Mouse (Mus musculus) spleen, postnatal 10 days (tissue): Measurements from ENCODE around the gene Mgmt.

Experiments used
- DNase-seq, 2 experiments: peaks; one replicate each; pipeline ENCODE4 v3.0.0; 2021 to 2022; ENCODE audit warnings: low spot score in 2 of 2

The Mgmt gene

GRCm38 (mm10) chr7:136908616-136909144 lies 14.3 kb downstream of the Mgmt start:
- DNase-seq, result no peak

- DNase-seq, result no peak
Observed at GRCm38 (mm10) chr7:136912901-136913300, 18.5 kb downstream of the Mgmt start.

- DNase-seq, result no peak
Observed at GRCm38 (mm10) chr7:136916021-136916420, 21.6 kb downstream of the Mgmt start.

GRCm38 (mm10) chr7:136920976-136921755 lies 26.8 kb downstream of the Mgmt start:
- DNase-seq, result no peak

- DNase-seq, result no peak
Observed at GRCm38 (mm10) chr7:136922230-136922629, 27.8 kb downstream of the Mgmt start.

GRCm38 (mm10) chr7:136924610-136925260 lies 30.3 kb downstream of the Mgmt start:
- no peak for DNase-seq

- DNase-seq, result no peak
Observed at GRCm38 (mm10) chr7:136926178-136926577, 31.8 kb downstream of the Mgmt start.

- DNase-seq, result no peak
Observed at GRCm38 (mm10) chr7:136930451-136930850, 36.0 kb downstream of the Mgmt start.

- DNase-seq, result no peak
Observed at GRCm38 (mm10) chr7:136933367-136933766, 39.0 kb downstream of the Mgmt start.

GRCm38 (mm10) chr7:136934336-136934735 lies 39.9 kb downstream of the Mgmt start:
- DNase-seq, result no peak

- no peak for DNase-seq
Observed at GRCm38 (mm10) chr7:136934784-136935183, 40.4 kb downstream of the Mgmt start.

- DNase-seq, result peak in 1 of 2 experiments; percentile 26
Observed at GRCm38 (mm10) chr7:136938371-136938770, 44.0 kb downstream of the Mgmt start.

GRCm38 (mm10) chr7:136942414-136942813 lies 48.0 kb downstream of the Mgmt start:
- no peak for DNase-seq

- no peak for DNase-seq
Observed at GRCm38 (mm10) chr7:136943886-136944285, 49.5 kb downstream of the Mgmt start.

GRCm38 (mm10) chr7:136945697-136946096 lies 51.3 kb downstream of the Mgmt start:
- DNase-seq, result no peak

GRCm38 (mm10) chr7:136946131-136946530 lies 51.7 kb downstream of the Mgmt start:
- no peak for DNase-seq

GRCm38 (mm10) chr7:136948275-136948810 lies 53.9 kb downstream of the Mgmt start:
- no peak for DNase-seq

- DNase-seq, result no peak
Observed at GRCm38 (mm10) chr7:136952608-136953007, 58.2 kb downstream of the Mgmt start.

- peak in 1 of 2 experiments; percentile 31 for DNase-seq
Observed at GRCm38 (mm10) chr7:136953251-136953650, 58.8 kb downstream of the Mgmt start.

GRCm38 (mm10) chr7:136972361-136972760 lies 77.9 kb downstream of the Mgmt start:
- no peak for DNase-seq

- no peak for DNase-seq
Observed at GRCm38 (mm10) chr7:136975001-136975400, 80.6 kb downstream of the Mgmt start.

GRCm38 (mm10) chr7:136997456-136997855 lies 103.0 kb downstream of the Mgmt start:
- DNase-seq, result no peak

GRCm38 (mm10) chr7:137000703-137001102 lies 106.3 kb downstream of the Mgmt start:
- no peak for DNase-seq
